Mouse (Mus musculus) megakaryocyte, embryonic 14.5 days (primary cell): ENCODE results near the gene Nol3. TPM values are rescaled to one million over a fixed set of nuclear protein-coding genes. Genes with fewer than 3 reads are reported as not detected.

Source experiments
- H3K27me3 ChIP-seq: replicated peaks from 2 replicates; pipeline ENCODE3; 2012; ENCODE audit warnings: inconsistent platforms
- H3K36me3 ChIP-seq: replicated peaks from 2 replicates; pipeline ENCODE3; 2012; ENCODE audit warnings: low read length, inconsistent platforms, mixed read lengths
- H3K4me1 ChIP-seq: 2 replicates; pipeline ENCODE4 v1.6.1; 2012; ENCODE audit warnings: inconsistent platforms
- H3K4me3 ChIP-seq: replicated peaks from 2 replicates; pipeline ENCODE3; 2012; ENCODE audit warnings: moderate library complexity, mild to moderate bottlenecking, inconsistent platforms
- H3K9me3 ChIP-seq: 2 replicates; pipeline ENCODE4 v1.6.1; 2012; ENCODE audit warnings: inconsistent platforms
- FLI1 ChIP-seq: IDR thresholded peaks from 2 replicates; pipeline ENCODE4 v1.6.1; 2012; ENCODE audit warnings: low read length, inconsistent platforms, mixed read lengths
- GATA1 ChIP-seq: IDR thresholded peaks from 3 replicates; pipeline ENCODE4 v1.6.1; 2012; ENCODE audit warnings: mixed read lengths, low read length, inconsistent platforms, borderline replicate concordance
- polyA plus RNA-seq: library from polyadenylated mRNA; stranded (reverse); fragments of >175 nt; gene quantifications from 2 replicates; pipeline ENCODE4 v1.2.3, GENCODE M21; 2012; ENCODE audit warnings: low replicate concordance; ENCODE audit not compliant: insufficient read depth

Nol3 gene
- polyA plus RNA-seq, 1 experiment, result 0.41 TPM

DNA sequence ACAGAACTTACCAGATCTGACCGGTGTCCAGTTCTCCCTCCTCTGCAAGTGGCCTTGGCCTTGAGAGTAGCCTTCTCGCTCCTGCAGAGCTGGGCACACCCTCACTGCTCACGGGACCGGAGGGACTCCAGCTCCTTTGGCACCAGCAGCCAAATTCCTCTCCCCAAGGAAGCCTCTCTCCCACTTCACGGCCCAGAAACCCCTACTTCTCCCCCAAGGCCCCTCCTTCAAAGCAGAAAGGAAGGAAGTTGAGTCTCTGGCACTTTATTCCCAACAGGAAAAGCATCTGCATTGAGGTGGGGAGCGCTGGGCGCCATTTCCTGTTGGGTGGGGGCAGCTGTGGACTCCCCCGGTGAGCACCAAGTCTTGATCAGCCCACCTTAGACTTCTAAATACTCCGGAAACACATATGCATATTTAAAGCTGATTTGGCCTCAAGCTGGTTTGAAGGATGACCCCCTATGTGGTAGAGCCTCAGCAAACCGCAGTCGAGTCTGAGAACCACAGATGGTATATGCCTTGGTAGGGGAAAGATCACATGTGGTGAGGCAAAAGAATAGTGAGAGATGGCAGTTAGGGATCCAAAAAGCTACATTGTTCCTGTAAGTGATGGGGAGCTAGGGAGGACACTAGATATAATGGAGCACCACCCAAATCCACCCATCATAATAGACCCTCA, 20.1 kb downstream of the Nol3 start, which contains the start of gene Exoc3l:
TSS of gene Exoc3l (minus strand) at position 207 of the 679 bp plus-strand sequence.
- peaks cover 81% of the 10 kb centered on the region for H3K4me1 ChIP-seq
- no peaks in the 10 kb centered on the region for H3K9me3 ChIP-seq
- H3K4me3 ChIP-seq, result peak within 1 kb of the TSS; percentile 97
- H3K27me3 ChIP-seq, result no peaks in the 10 kb centered on the region
- H3K36me3 ChIP-seq, result peaks cover 54% of the 10 kb centered on the region
- TF ChIP-seq GATA1 (no peak), FLI1 (no peak)

DNA sequence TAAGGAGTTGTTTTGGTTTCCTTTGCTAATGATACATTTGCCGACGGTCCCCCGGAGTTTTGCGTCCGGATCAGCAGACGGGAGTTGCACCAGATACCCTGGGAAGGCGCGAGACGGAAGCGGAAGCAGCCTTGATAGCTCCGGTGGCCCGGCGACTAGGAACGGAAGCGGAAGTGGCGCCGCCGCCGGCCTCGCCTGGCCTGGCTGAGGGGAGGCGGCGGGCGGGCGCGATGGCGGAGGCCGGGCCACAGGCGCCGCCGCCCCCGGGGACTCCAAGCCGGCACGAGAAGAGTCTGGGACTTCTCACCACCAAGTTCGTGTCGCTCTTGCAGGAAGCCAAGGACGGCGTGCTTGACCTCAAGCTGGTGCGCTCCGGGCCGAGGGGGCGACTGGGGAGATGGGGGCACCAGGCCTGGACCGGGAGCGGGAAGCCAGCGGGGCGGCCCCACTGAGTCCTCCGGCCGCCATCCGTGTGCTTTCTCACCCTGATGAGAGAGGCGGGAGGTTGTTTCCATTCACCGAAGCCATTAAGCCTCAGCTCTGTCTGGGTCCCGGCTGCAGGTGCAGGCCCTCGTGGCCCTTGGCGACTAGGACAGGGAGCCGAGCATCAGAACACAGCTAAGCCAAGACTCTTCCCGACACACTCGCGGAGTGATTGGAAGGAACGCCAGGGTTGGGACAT, 21.7 kb downstream of the Nol3 start, which contains the start of gene E2f4:
TSS of gene E2f4 (plus strand) at position 153 of the 682 bp plus-strand sequence.
- TF ChIP-seq FLI1 (peak; percentile 61; the same call in 1 of the 2 replicates), GATA1 (no peak)
- peaks cover 63% of the 10 kb centered on the region for H3K36me3 ChIP-seq
- H3K27me3 ChIP-seq, result no peaks in the 10 kb centered on the region
- no peaks in the 10 kb centered on the region for H3K9me3 ChIP-seq
- H3K4me3 ChIP-seq, result peak within 1 kb of the TSS; percentile 97
- H3K4me1 ChIP-seq, result peaks cover 93% of the 10 kb centered on the region

DNA sequence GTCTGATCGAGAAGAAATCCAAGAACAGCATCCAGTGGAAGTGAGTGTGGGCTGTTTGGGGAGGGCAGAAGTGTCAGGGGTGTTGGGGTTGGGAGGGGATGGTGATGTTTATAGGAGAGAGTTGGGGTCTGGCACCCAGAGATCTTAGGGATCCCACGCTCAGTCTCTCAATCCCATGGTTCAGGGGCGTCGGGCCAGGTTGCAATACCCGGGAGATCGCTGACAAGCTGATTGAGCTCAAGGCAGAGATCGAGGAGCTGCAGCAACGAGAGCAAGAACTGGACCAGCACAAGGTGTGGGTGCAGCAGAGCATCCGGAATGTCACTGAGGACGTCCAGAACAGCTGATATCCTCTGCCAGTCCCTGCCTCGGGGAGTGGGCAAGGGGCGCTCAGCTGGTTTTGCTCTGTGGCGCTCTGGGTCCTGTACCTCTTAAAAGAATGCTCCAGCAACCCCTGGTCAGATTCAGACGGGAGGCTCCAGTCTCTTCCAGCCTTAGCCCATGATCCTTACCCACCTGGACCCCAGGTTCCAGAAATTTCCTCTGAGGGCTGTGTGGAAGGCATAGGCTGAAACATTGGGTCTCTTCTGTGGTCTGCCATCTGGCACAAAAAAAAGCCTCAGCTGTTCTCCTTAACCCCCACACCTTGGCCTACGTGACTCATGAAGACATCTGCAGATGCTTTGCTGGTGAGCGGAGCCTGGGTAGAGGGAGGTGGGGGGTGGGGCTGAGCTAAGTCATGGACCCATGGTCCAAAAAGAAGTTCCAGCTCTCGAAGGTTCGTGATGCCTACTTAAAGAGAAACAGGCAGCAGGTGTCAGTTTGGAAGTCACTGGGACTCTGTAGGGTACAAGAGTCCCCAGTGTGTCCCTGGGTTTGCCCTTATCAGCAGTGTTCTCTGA, 22.7 kb downstream of the Nol3 start:
- H3K27me3 ChIP-seq, result no peaks in the 10 kb centered on the region
- peak overlapping the region; percentile 97 for H3K4me3 ChIP-seq
- H3K36me3 ChIP-seq, result peaks cover 62% of the 10 kb centered on the region
- H3K9me3 ChIP-seq, result no peaks in the 10 kb centered on the region
- TF ChIP-seq FLI1 (no peak), GATA1 (no peak)
- peaks cover 93% of the 10 kb centered on the region for H3K4me1 ChIP-seq

DNA sequence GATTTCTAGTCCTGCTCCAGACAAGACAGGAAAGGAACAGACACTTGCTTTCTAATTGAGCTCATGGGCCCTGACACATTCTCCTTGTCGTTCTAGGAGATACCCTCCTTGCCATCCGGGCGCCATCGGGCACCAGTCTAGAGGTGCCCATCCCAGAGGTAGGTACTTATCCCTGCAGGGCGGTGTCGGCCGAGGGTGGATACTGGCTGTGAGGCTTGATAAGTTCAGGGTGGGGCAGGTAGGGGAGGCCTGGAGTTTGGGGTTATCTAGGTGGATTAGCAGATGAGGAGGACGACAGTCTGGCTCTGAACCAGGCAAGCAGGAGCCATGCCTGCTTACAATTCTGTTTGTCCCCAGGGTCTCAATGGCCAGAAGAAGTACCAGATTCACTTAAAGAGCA, 24.0 kb downstream of the Nol3 start:
- Histone ChIP-seq H3K36me3 (peaks cover 65% of the 10 kb centered on the region), H3K4me1 (peaks cover 96% of the 10 kb centered on the region)
- TF ChIP-seq FLI1 (no peak), GATA1 (no peak)

DNA sequence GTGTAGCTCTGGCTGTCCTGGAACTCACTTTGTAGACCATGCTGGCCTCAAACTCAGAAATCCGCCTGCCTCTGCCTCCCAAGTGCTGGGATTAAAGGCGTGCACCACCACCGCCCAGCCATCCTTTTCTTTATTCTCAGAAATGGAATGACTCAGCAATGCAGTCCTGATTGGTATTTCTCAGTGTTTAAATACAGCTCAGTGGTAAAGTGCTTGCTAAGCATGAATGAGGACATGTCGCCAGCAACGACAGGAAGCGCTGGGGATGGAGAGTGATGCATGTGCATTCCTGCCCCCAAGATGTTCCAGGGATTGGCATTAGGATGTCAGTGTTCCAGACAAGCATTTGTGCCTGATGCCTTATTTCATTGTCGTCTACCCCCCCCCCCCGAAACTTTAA, 27.5 kb downstream of the Nol3 start:
- peaks cover 99% of the 10 kb centered on the region for H3K4me1 ChIP-seq
- peak overlapping the region; percentile 66 for H3K4me3 ChIP-seq
- H3K36me3 ChIP-seq, result peaks cover 90% of the 10 kb centered on the region
- H3K27me3 ChIP-seq, result no peaks in the 10 kb centered on the region
- TF ChIP-seq GATA1 (no peak), FLI1 (no peak)
- H3K9me3 ChIP-seq, result no peaks in the 10 kb centered on the region

More for the DNA sequence above, 24.0 kb downstream of the Nol3 start:
- no peak overlapping the region for H3K4me3 ChIP-seq
- no peaks in the 10 kb centered on the region for H3K9me3 ChIP-seq
- H3K27me3 ChIP-seq, result no peaks in the 10 kb centered on the region

DNA sequence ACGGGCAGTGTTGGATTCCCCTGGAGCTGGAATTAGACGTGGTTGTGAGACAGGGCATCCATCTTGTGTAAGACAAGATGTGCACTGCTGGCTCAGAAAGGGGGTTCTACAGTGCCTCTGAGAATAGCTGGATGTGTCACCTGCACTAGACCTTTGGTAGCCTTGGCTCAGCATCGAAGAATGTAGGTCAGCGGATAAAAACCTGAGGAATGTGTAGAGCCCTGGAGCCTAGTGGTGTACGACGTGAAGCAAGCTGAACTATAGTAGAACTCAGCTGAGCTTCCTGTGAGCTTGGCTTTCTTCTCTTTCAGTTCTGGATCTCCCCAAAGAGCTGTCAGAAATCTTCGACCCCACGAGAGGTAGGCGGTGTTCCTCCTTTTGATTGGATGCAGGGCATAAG, 27.9 kb downstream of the Nol3 start:
- peak overlapping the region; percentile 46 for H3K4me3 ChIP-seq
- peaks cover 99% of the 10 kb centered on the region for H3K4me1 ChIP-seq
- H3K9me3 ChIP-seq, result no peaks in the 10 kb centered on the region
- H3K36me3 ChIP-seq, result peaks cover 90% of the 10 kb centered on the region
- H3K27me3 ChIP-seq, result no peaks in the 10 kb centered on the region
- no peak for TF ChIP-seq GATA1
- no peak for TF ChIP-seq FLI1

DNA sequence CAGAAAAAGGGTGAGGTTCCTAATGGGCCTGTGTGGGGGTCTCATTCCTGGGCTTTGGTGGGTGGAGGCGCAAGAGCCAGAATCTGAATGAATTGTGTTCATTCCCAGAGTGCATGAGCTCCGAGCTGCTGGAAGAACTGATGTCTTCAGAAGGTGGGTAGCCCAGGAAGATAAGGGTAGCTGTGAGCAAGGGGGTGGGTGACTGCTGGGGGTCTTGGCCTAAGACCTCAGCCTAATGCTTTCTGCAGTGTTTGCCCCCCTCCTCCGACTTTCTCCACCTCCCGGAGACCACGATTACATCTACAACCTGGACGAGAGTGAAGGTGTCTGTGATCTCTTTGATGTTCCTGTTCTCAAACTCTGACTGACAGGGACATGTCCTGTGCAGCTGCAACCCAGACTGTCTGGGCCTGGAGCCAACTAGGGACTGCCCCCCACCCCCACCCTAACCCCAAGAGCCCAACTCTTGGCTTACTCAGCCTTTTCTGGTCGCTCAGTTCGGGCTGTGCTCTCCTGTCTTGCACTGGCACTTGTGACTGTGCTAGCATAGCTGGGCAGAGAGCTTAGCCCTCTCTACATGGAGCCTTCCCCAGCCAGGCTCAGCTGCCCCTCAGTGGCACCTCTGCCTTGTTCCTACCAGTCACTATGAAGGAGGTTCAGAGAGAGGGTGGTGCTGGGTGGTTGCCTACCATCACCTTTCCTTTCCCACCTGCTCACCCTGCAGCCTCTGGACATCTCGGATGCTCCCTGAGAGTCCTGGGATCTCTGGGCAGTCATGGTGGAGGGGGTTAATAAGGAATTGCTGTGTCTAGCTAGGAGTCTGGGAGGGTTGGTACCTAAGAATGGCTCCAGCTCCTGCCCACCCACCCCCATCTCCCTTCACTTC, 28.6 kb downstream of the Nol3 start:
- peaks cover 100% of the 10 kb centered on the region for H3K4me1 ChIP-seq
- peak overlapping the region; percentile 79 for H3K4me3 ChIP-seq
- peaks cover 92% of the 10 kb centered on the region for H3K36me3 ChIP-seq

DNA sequence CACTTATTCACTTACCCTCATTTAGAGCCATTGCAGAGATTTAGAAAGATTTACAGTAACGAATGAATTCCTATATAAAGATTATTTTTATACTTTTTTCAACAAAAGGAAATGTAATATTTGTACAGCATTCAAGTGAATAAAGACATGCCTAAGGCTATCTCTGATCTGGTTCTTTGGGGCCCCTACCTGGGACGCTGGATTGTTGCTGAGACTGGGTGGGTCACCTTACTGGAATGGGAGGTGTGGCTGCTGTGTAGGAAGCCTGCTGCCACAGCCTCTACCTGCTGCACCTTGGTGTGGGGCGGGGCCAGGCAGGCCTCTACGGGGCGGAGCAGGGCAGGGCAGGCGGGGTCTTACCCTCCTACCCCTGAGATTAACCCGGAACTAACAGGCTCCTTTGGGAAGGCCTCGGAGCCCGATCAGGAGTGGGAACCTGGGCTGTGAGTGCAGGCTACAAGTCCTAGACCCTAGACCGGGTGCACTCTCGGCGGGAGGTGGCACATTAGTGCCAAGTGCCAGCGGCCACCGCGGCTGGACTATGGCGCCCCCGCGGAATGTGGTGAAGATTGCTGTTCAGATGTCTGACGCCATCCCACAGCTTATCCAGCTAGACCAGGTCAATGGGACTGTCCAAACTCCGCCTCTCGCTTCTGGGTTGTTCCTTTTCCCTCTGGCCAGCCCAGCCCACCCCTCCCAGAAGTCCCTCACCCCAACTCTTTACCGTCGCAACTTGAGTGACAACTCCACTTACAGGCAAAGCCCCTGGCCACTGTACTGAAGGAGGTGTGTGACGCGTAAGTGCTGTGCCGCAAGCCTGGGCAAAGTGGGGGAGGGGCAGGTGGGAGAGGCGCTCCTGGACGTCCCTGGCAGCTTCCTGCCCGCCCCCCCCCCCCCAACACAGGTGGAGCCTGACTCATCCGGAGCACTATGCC, 29.5 kb downstream of the Nol3 start, which contains the start of gene Elmo3:
TSS of gene Elmo3 (plus strand) at position 391 of the 935 bp plus-strand sequence.
- H3K36me3 ChIP-seq, result peaks cover 92% of the 10 kb centered on the region

More for the DNA sequence above, 28.6 kb downstream of the Nol3 start:
- Histone ChIP-seq H3K9me3 (no peaks in the 10 kb centered on the region), H3K27me3 (no peaks in the 10 kb centered on the region)
- TF ChIP-seq FLI1, result no peak
- no peak for TF ChIP-seq GATA1

More for the DNA sequence above, 29.5 kb downstream of the Nol3 start, which contains the start of gene Elmo3:
- Histone ChIP-seq H3K27me3 (no peaks in the 10 kb centered on the region), H3K4me3 (peak within 1 kb of the TSS; percentile 79), H3K9me3 (no peaks in the 10 kb centered on the region), H3K4me1 (peaks cover 100% of the 10 kb centered on the region)
- TF ChIP-seq GATA1 (no peak), FLI1 (no peak)
